Mouse (Mus musculus): ENCODE measurements around the gene Fcrl6. TPM values are rescaled to one million over a fixed set of nuclear protein-coding genes. Genes with fewer than 3 reads are reported as not detected.

The Fcrl6 gene
- polyA plus RNA-seq, 1 experiment: not detected

DNA sequence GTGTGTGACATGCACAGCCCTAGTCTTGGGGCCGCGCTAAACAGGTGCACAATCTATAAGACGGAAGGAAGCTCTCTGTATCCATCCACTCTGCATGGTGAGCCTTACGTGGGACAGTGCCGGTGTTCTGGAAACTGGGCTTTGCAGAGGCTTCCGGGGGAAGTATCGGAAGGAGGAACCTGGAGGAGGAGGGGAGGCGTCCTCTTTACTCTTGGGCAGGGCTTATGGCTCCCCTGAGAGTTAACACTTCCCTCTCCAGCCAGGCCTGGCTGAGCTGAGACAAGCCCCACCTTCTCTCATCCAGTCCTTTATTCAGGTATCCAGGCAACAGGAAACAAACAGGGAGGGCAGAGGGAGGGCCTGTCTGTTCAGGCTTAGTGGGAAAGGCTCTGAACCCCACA is 51.8 kb downstream of the Fcrl6 start:
- Histone ChIP-seq H3K27ac (ENCODE audit: control insufficient read depth, insufficient read depth, low read depth, low read length, poor library complexity) (peak overlapping the region; percentile 78), H3K4me3 (replicated peaks; ENCODE audit: control insufficient read depth, low read depth, low read length) (peak overlapping the region; percentile 83), H3K4me1 (ENCODE audit: control insufficient read depth, insufficient read depth, low read length) (peaks cover 6% of the 10 kb centered on the region)
- 1% methylated on average over 8 of the region's 8 CpGs for WGBS
- no peak for TF ChIP-seq CTCF (IDR thresholded peaks at IDR 0.05; ENCODE audit: control insufficient read depth, insufficient read depth, low read length)
- TF ChIP-seq POLR2A (IDR thresholded peaks at IDR 0.05; ENCODE audit: borderline replicate concordance, control insufficient read depth, low read depth, low read length): 0 out of 2 replicates have a peak, but pooled peaks have one; percentile 13

DNA sequence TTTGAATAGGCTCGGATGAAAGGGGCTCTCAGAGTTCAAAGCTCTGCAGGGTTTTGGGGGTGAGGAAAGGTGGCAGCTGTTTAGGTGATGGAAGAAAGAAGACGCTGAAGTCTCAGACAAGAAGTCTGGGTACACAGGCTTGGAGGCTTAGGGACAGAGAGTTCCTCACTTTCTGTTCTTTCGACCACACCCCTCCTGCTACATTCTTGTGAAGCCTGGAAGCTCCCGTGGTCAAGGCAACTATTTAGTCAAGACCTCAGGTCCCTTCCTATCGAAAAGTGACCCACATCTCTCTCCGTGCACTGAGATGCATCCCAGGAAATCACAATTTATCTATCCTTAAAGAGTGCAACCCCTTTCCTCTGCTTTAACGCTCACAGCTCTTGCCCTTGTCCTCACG is 52.6 kb downstream of the Fcrl6 start:
- WGBS: 2% methylated on average over 8 of the region's 8 CpGs
- Histone ChIP-seq H3K4me3 (replicated peaks; ENCODE audit: control insufficient read depth, low read depth, low read length) (peak overlapping the region; percentile 83), H3K4me1 (ENCODE audit: control insufficient read depth, insufficient read depth, low read length) (peaks cover 6% of the 10 kb centered on the region), H3K27ac (ENCODE audit: control insufficient read depth, insufficient read depth, low read depth, low read length, poor library complexity) (peak overlapping the region; percentile 78)
- TF ChIP-seq POLR2A (IDR thresholded peaks at IDR 0.05; ENCODE audit: borderline replicate concordance, control insufficient read depth, low read depth, low read length): no peak
- TF ChIP-seq CTCF (IDR thresholded peaks at IDR 0.05; ENCODE audit: control insufficient read depth, insufficient read depth, low read length): no peak

DNA sequence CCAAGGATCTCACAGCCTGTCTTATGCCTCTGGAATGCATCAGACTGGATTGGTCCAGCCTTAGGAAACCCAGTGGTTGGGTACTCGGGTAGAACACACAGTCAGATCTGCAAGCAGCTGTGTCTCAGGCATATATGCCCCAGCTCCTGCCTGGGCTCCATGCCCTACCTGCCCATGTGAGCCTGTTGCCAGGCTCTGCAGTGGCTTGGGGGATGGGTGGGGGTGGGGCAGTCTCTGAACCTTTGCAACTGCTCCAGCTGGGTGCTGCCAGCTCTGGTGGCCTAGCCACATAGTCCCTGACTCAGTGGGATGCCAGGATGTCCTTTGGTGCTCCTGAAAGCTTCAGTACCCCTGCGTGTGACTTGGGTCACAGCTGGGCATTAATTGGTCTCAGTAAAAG is 53.0 kb downstream of the Fcrl6 start:
- Histone ChIP-seq H3K27ac (ENCODE audit: control insufficient read depth, insufficient read depth, low read depth, low read length, poor library complexity) (peak overlapping the region; percentile 78), H3K4me1 (ENCODE audit: control insufficient read depth, insufficient read depth, low read length) (peaks cover 6% of the 10 kb centered on the region), H3K4me3 (replicated peaks; ENCODE audit: control insufficient read depth, low read depth, low read length) (peak overlapping the region; percentile 83)
- TF ChIP-seq POLR2A (IDR thresholded peaks at IDR 0.05; ENCODE audit: borderline replicate concordance, control insufficient read depth, low read depth, low read length) (no peak), CTCF (IDR thresholded peaks at IDR 0.05; ENCODE audit: control insufficient read depth, insufficient read depth, low read length) (no peak)
- WGBS: 7% methylated on average over 2 of the region's 2 CpGs

DNA sequence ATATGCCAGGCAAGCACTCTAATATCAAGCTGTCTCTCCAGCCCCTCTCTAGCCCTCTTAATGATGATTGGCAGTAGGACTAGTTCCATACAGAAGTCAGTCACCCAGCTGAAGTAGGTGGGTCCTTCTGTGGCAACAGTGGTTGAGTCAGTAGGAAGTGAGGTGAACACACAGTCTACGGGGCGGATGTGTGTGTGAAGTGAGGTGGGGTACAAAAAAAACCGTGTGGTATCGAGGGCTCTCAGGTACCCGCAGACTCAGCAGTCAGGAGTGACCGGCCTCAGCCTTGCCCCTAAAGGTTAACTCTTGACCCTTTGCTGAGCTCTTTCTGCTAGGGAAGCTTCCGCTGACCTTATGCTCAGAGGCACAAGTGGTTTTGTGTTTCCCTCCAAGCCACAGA is 53.9 kb downstream of the Fcrl6 start:
- Histone ChIP-seq H3K27ac (ENCODE audit: control insufficient read depth, insufficient read depth, low read depth, low read length, poor library complexity) (peak overlapping the region; percentile 72), H3K4me3 (replicated peaks; ENCODE audit: control insufficient read depth, low read depth, low read length) (peak overlapping the region; percentile 39), H3K4me1 (ENCODE audit: control insufficient read depth, insufficient read depth, low read length) (peaks cover 6% of the 10 kb centered on the region)
- WGBS: under 1% methylated on average over 7 of the region's 7 CpGs
- TF ChIP-seq CTCF (IDR thresholded peaks at IDR 0.05; ENCODE audit: control insufficient read depth, insufficient read depth, low read length): no peak
- no peak for TF ChIP-seq POLR2A (IDR thresholded peaks at IDR 0.05; ENCODE audit: borderline replicate concordance, control insufficient read depth, low read depth, low read length)

Other genes with a start within 250 kb of the Fcrl6 start
- gene Pigm, start 226.0 kb downstream of the Fcrl6 start, polyA plus RNA-seq (2011; ENCODE audit: insufficient read depth, insufficient read length, low replicate concordance, missing spikeins): 5.2 and 8.8 TPM in 2 replicates
- 1.7 and 5.4 TPM in 2 replicates for gene Slamf9, start 127.2 kb downstream of the Fcrl6 start, polyA plus RNA-seq (2011; ENCODE audit: insufficient read depth, insufficient read length, low replicate concordance, missing spikeins)
- 3.1 and 3.7 TPM in 2 replicates for gene Igsf9, start 120.8 kb downstream of the Fcrl6 start, polyA plus RNA-seq (2011; ENCODE audit: insufficient read depth, insufficient read length, low replicate concordance, missing spikeins)
- 66.2 and 153 TPM in 2 replicates for gene Tagln2, start 102.5 kb downstream of the Fcrl6 start, polyA plus RNA-seq (2011; ENCODE audit: insufficient read depth, insufficient read length, low replicate concordance, missing spikeins)
- gene Cfap45, start 81.8 kb downstream of the Fcrl6 start, polyA plus RNA-seq (2011; ENCODE audit: insufficient read depth, insufficient read length, low replicate concordance, missing spikeins): 0.47 and 5.2 TPM in 2 replicates
- gene Vsig8, start 46.6 kb downstream of the Fcrl6 start, polyA plus RNA-seq (2011; ENCODE audit: insufficient read depth, insufficient read length, low replicate concordance, missing spikeins): not detected in 2 replicates
- gene Slamf8, start 12.0 kb downstream of the Fcrl6 start, polyA plus RNA-seq (2011; ENCODE audit: insufficient read depth, insufficient read length, low replicate concordance, missing spikeins): 3.7 TPM in 1 of 2 replicates, not detected in the other
- gene Dusp23, start 30.4 kb upstream of the Fcrl6 start, polyA plus RNA-seq (2011; ENCODE audit: insufficient read depth, insufficient read length, low replicate concordance, missing spikeins): 3.2 and 7.2 TPM in 2 replicates
- gene Crp, start 95.5 kb upstream of the Fcrl6 start, polyA plus RNA-seq (2011; ENCODE audit: insufficient read depth, insufficient read length, low replicate concordance, missing spikeins): 1.3 TPM in 1 of 2 replicates, not detected in the other

Data from bone marrow, adult 2 months (tissue).